Mouse (Mus musculus) kidney, embryonic 15.5 days (tissue): ENCODE results near the gene Slc29a3. TPM values are rescaled to one million over a fixed set of nuclear protein-coding genes. Genes with fewer than 3 reads are reported as not detected.
A peak's percentile ranks its signal among the peaks of the same experiment; 100 is the strongest.
"Not testable (repeated sequence)": the region's sequence is repeated elsewhere in the genome, so short reads cannot be mapped to it uniquely, and the experiment has no call there.

Experiments
- ATAC-seq: fragments of 200-750 bp; cut with Nextera tagmentation; replicated peaks from 2 replicates; pipeline ENCODE4 v1.8.0; 2017; ENCODE audit warnings: moderate TSS enrichment; ENCODE audit not compliant: low FRiP score
- H3K27ac ChIP-seq: fragments of 300-500 bp; sonication (generic); 2 replicates; pipeline ENCODE4 v1.5.1; 2015; ENCODE audit warnings: mild to moderate bottlenecking, inconsistent platforms
- H3K27me3 ChIP-seq: fragments of 300-500 bp; sonication (generic); 2 replicates; pipeline ENCODE4 v1.6.1; 2015; ENCODE audit warnings: inconsistent platforms
- H3K36me3 ChIP-seq: fragments of 300-500 bp; sonication (generic); 2 replicates; pipeline ENCODE4 v1.6.1; 2015; ENCODE audit warnings: inconsistent platforms
- H3K4me1 ChIP-seq: fragments of 300-500 bp; sonication (generic); 2 replicates; pipeline ENCODE4 v1.6.1; 2015; ENCODE audit warnings: inconsistent platforms
- H3K4me2 ChIP-seq: fragments of 300-500 bp; sonication (generic); 2 replicates; pipeline ENCODE4 v1.6.1; 2015; ENCODE audit warnings: moderate library complexity, mild to moderate bottlenecking, inconsistent platforms
- H3K4me3 ChIP-seq: fragments of 300-500 bp; sonication (generic); replicated peaks from 2 replicates; pipeline ENCODE4 v1.5.1; 2015; ENCODE audit warnings: mild to moderate bottlenecking, inconsistent platforms
- H3K9ac ChIP-seq: fragments of 300-500 bp; sonication (generic); 2 replicates; pipeline ENCODE4 v1.6.1; 2015; ENCODE audit warnings: mild to moderate bottlenecking, inconsistent platforms
- H3K9me3 ChIP-seq: fragments of 300-500 bp; sonication (generic); replicated peaks from 2 replicates; pipeline ENCODE4 v1.6.1; 2016; ENCODE audit warnings: inconsistent platforms
- WGBS: fragments of 180-500 bp; shearing (Covaris S2); methylation state at CpG from one replicate; pipeline ENCODE4 v1.1.7; 2015; ENCODE audit warnings: mixed read lengths; 5-methylcytosine and 5-hydroxymethylcytosine counted together
- polyA plus RNA-seq: library from polyadenylated mRNA; unstranded; fragments of >200 nt; fragmentation: Nextera tagmentation; extraction: Ambion mirVana; gene quantifications from 2 replicates; pipeline ENCODE4 v1.2.1, GENCODE M21; 2015

The Slc29a3 gene
- polyA plus RNA-seq, 1 experiment from 2014 or later, result 15.5 TPM

DNA sequence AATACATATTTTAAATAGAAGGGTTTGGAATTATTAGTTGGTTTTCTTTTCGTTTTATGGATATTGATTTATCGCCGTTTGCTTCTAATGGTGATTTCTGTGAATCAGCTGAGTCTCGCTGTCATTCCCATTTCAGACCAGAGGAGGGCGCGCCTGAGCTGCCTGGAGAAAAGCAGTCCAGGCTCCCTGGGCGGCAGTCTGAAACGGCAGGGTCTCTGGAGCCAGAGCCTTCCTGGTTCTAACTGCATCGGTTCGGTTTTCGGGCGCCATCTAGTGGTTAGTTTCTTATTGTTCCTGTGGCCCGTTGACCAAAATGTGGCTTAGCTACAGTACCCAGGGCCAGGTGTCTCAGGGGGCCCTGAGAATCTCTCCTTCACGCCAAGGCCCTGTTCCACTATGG is 7.8 kb upstream of the Slc29a3 start:
- Histone ChIP-seq H3K36me3 (peaks cover 5% of the 10 kb centered on the region; the same call in 1 of the 2 replicates), H3K9me3 (no peaks in the 10 kb centered on the region), H3K4me1 (no peaks in the 10 kb centered on the region), H3K9ac (no peak overlapping the region), H3K4me3 (no peak overlapping the region), H3K27ac (no peak overlapping the region), H3K27me3 (0 out of 2 replicates have a peak, but pooled peaks cover 2% of the 10 kb centered on the region), H3K4me2 (no peak overlapping the region)
- peak; percentile 82 for ATAC-seq
- WGBS, result 6% methylated on average over 14 of the region's 14 CpGs

DNA sequence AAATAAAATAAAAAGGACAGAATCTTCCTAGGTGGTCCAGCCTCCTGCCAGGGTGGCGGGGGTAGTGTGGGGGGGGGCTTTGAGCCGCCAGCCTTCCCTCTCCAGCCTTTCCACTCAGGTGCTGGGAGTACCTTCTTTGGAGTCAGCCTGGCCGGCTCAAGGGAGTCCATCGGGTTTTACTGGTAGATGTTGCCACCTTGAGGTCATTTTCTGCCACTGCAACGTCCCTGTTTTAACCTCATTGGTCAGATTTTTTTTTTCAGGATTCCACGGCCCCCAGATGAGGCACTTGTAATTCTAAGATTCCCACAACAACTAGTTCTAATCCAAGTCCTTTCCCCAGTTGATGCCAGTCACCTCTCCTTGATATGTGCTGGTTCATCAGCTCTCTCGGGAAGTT is 4.4 kb upstream of the Slc29a3 start:
- H3K27me3 ChIP-seq, result 0 out of 2 replicates have a peak, but pooled peaks cover 2% of the 10 kb centered on the region
- no peaks in the 10 kb centered on the region for H3K36me3 ChIP-seq
- H3K4me3 ChIP-seq, result no peak overlapping the region
- WGBS, result 5% methylated on average over 7 of the region's 7 CpGs
- no peak overlapping the region for H3K27ac ChIP-seq
- no peak for ATAC-seq
- H3K9ac ChIP-seq, result no peak overlapping the region
- no peaks in the 10 kb centered on the region for H3K9me3 ChIP-seq
- H3K4me2 ChIP-seq, result no peak overlapping the region
- H3K4me1 ChIP-seq, result peaks cover 10% of the 10 kb centered on the region

DNA sequence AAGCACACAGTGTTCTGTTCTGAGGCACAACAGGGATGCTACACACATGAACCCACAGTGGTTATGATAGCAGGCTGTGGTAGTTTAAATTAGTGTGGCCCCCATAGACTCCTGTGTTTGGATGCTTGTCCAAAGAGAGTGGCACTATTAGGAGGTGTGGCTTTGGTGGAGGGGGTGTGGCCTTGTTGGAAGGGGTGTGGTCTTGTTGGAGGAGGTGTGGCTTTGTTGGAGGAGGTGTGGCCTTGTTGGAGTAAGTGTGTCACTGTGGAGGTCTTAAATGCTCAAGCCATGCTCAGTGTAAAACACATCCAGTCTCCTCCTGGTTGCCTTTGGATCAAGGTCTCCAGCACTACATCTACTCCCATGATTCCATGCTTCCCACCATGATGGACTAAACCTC is 3.6 kb upstream of the Slc29a3 start:
- H3K27me3 ChIP-seq, result 0 out of 2 replicates have a peak, but pooled peaks cover 2% of the 10 kb centered on the region
- no peak overlapping the region for H3K4me2 ChIP-seq
- H3K4me1 ChIP-seq, result peaks cover 18% of the 10 kb centered on the region
- H3K9ac ChIP-seq, result no peak overlapping the region
- ATAC-seq, result no peak
- H3K27ac ChIP-seq, result no peak overlapping the region
- H3K4me3 ChIP-seq, result no peak overlapping the region
- H3K9me3 ChIP-seq, result no peaks in the 10 kb centered on the region
- H3K36me3 ChIP-seq, result no peaks in the 10 kb centered on the region

DNA sequence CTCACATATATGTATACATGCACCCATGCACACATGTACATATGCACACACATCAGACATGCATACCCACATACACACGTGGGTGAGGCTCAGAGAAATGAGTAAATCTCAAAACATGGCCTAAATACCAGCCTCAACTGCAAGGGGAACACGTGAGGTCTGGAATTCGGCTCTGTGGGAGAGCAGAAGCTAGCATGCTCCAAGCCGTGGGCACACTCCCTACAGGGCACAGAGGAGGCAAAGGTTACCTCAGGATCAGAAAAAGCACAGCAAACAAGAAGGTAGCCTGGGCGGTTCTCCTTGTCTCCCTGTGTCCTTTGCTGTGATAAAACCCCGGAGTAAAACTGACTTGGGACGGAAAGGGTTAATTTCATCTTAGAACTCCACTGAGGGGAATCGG is 1.3 kb upstream of the Slc29a3 start:
- no peak for ATAC-seq
- H3K27ac ChIP-seq, result no peak overlapping the region
- no peaks in the 10 kb centered on the region for H3K9me3 ChIP-seq
- H3K4me1 ChIP-seq, result peaks cover 19% of the 10 kb centered on the region
- 0 out of 2 replicates have a peak, but pooled peaks cover 2% of the 10 kb centered on the region for H3K27me3 ChIP-seq
- 78% methylated on average over 8 of the region's 8 CpGs for whole genome bisulfite sequencing
- peaks cover 4% of the 10 kb centered on the region; the same call in 1 of the 2 replicates for H3K36me3 ChIP-seq
- no peak overlapping the region for H3K4me2 ChIP-seq
- no peak overlapping the region for H3K9ac ChIP-seq
- H3K4me3 ChIP-seq, result no peak overlapping the region

DNA sequence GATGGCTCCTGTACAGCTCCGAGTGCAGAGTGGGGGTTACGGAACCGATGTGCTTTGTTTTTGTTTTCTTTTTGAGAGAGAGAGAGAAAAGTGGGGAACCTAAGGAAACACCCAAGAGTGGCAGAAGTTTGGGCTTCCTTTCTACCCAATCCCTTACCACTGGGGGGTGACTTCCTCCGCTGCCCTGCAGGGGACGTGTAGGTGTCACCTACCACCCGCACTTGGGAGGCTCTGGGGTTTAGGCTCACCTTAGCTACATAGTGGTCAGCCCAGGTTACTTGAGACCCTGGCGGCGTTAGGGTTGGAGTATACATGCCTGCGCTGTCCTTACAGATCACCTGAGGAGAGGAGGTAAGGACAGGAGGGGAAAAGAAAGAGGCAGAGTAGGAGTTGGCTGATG is 667 bp upstream of the Slc29a3 start:
- Histone ChIP-seq H3K4me1 (peaks cover 19% of the 10 kb centered on the region), H3K4me2 (peak overlapping the region; percentile 72), H3K9me3 (no peaks in the 10 kb centered on the region), H3K4me3 (no peak overlapping the region; the same call in 1 of the 2 replicates), H3K27ac (peak overlapping the region; percentile 73), H3K9ac (peak overlapping the region; percentile 33; the same call in 1 of the 2 replicates), H3K36me3 (peaks cover 6% of the 10 kb centered on the region), H3K27me3 (no peaks in the 10 kb centered on the region)
- no peak for ATAC-seq
- 67% methylated on average over 9 of the region's 9 CpGs for WGBS

DNA sequence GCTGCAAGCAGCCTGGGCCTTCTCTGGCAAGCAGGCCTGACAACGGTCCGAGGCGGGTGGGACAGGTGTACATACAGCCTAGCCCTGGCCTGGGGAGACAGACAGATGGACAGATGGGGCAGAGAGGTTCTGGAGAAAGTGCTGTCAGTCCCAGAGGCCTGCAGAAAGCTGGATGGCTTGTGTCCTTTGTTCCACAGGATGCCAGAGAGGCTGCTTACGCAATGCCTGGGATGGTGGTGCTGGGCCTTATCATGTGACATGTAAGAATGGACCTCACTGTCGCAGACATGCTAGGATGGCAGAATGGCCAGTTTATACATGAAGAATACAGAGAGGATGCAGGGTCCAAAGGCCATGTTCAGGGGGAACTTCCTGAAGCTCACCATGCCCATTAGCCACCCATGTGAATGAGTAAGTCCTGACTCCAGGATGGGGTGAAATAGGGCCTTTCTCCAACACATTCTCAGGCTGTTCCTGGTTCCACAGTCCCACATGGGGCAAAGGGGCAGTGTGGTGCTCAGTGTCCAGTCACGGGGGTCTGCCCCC is 4.9 kb downstream of the Slc29a3 start:
- H3K9me3 ChIP-seq, result no peaks in the 10 kb centered on the region
- no peak overlapping the region for H3K4me2 ChIP-seq
- H3K4me1 ChIP-seq, result peaks cover 45% of the 10 kb centered on the region
- H3K9ac ChIP-seq, result no peak overlapping the region
- no peak for ATAC-seq
- peaks cover 6% of the 10 kb centered on the region for H3K36me3 ChIP-seq
- H3K27me3 ChIP-seq, result no peaks in the 10 kb centered on the region
- H3K4me3 ChIP-seq, result no peak overlapping the region
- H3K27ac ChIP-seq, result no peak overlapping the region
- 81% methylated on average over 6 of the region's 6 CpGs for WGBS

DNA sequence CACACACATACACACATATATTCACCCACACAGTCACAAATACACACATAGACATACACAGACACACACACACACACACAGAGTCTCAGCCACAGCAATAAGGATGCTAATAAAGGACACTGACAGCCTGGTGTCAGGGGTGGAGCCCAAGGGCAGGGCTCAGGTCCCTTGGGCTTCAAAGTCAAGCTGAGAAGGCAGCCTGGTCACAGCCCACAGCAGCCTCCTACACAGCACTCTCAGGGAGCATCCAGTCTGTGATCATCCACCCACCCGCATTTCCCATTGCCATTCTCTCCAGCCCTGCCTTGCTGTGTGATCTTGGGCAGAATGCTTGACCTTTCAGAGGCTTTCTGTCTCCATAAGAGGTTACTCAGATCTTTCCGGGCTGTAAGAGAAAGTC is 6.1 kb downstream of the Slc29a3 start:
- Histone ChIP-seq H3K4me2 (no peak overlapping the region), H3K4me1 (peaks cover 37% of the 10 kb centered on the region), H3K4me3 (no peak overlapping the region), H3K36me3 (peaks cover 6% of the 10 kb centered on the region), H3K27ac (no peak overlapping the region), H3K27me3 (no peaks in the 10 kb centered on the region), H3K9me3 (no peaks in the 10 kb centered on the region), H3K9ac (no peak overlapping the region)
- ATAC-seq, result no peak
- WGBS, result 53% methylated on average over 2 of the region's 2 CpGs

DNA sequence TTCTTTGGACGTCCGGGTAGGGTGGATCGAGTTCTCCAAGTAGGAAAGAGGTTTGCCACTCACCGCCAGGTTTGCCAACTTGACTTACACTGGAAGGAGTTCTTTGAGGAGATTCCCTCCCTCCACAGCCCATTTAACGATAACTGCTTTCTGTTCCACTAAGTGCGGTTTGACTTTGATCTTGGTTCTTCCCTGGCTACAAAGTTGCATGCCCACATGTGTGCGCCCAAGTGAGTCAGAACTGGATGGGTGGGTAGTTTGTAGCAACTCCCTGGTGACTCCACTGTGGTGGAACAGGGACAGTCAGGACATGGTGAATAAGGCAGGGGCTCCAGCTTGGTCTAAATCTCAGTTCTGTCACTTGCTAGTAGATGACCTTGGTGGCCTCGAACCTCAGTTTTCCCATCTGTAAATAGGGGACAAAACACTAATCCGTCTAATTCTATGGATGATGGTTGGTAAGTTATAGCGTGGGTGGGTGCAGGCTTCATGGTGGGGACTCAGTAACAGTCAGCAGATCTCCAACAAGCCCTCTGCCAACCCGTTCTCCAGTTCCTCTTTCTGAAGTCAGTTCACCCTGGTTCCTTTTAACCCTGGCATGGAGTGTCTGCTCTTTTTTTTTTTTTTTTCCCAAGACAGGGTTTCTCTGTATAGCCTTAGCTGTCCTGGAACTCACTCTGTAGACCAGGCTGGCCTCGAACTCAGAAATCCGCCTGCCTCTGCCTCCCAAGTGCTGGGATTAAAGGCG is 7.9 kb downstream of the Slc29a3 start:
- Histone ChIP-seq H3K27me3 (no peaks in the 10 kb centered on the region), H3K9me3 (no peaks in the 10 kb centered on the region), H3K27ac (peak overlapping the region; percentile 66; the same call in 1 of the 2 replicates), H3K4me3 (no peak overlapping the region), H3K4me1 (peaks cover 32% of the 10 kb centered on the region), H3K36me3 (peaks cover 3% of the 10 kb centered on the region; the same call in 1 of the 2 replicates), H3K9ac (no peak overlapping the region), H3K4me2 (no peak overlapping the region)
- ATAC-seq, result no peak; the same call in 1 of the 2 replicates
- 70% methylated on average over 14 of the region's 14 CpGs for WGBS

DNA sequence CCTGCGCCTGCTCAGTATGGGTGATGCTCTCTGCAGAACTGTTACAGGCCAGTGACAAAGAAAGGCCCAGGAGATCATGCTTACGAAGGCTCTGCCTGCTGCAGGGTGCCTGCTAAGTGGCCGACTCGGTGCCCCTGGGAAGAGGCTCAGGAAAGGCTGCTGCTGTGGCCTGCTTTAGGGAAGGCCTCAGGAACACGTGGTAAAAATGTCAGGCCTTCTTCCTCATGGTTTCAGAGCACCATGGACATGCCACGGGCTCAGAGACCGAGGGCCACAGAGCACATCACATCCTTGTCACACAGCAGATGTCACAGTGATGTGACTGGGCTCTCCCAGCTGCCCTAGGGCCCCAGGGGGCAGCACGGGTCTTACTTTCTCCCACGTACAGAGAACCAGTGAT is 8.9 kb downstream of the Slc29a3 start:
- no peaks in the 10 kb centered on the region for H3K27me3 ChIP-seq
- 68% methylated on average over 9 of the region's 9 CpGs for WGBS
- no peak overlapping the region for H3K4me2 ChIP-seq
- peak overlapping the region; percentile 66; the same call in 1 of the 2 replicates for H3K27ac ChIP-seq
- no peak overlapping the region for H3K9ac ChIP-seq
- H3K4me1 ChIP-seq, result peaks cover 35% of the 10 kb centered on the region
- peaks cover 2% of the 10 kb centered on the region; the same call in 1 of the 2 replicates for H3K36me3 ChIP-seq
- H3K9me3 ChIP-seq, result no peaks in the 10 kb centered on the region
- H3K4me3 ChIP-seq, result no peak overlapping the region
- ATAC-seq, result no peak

DNA sequence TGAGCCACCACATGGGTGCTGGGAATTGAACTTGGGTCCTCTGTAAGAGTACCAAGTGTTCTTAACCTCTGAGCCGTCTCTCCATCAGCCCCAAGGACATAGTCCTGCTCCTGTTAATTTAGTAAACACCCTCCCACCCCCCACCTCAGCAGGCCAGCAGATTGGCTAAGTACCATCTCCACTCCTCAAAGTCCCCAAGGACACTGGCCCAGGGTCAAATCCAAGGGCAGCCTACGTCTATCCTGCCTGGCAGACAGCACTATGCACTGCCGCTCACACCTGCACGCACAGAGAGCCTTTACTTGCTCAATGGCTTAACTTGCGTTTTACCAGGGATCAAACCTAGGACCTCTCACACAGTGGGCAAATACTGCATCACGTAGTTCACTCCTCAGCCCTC is 9.7 kb downstream of the Slc29a3 start:
- no peaks in the 10 kb centered on the region for H3K27me3 ChIP-seq
- no peak for ATAC-seq
- 81% methylated on average over 6 of the region's 6 CpGs for WGBS

DNA sequence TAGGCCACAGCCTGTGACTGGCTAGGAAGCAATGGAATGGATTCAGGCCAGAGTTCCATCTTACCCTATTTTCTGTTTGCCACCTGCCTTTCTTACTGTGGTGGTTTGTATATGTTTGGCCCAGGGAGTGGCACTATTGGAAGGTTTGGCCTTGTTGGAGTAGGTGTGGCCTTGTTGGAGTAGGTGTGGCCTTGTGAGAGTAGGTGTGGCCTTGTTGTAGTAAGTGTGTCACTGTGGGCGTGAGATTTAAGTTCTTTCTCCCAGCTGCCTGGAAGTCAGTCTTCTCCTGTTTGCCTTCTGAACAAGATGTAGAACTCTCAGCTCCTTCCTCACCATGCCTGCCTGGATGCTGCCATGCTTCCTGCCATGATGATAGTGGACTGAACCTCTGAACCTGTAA is 10.3 kb downstream of the Slc29a3 start:
- H3K9me3 ChIP-seq, H3K27me3 ChIP-seq, H3K27ac ChIP-seq, H3K4me2 ChIP-seq, ATAC-seq, H3K4me3 ChIP-seq, H3K36me3 ChIP-seq, H3K9ac ChIP-seq: not testable (repeated sequence)
- peaks cover 31% of the 10 kb centered on the region for H3K4me1 ChIP-seq
- 75% methylated on average over 1 of the region's 1 CpGs for WGBS

More for the DNA sequence above, 9.7 kb downstream of the Slc29a3 start:
- H3K9ac ChIP-seq, result no peak overlapping the region
- H3K36me3 ChIP-seq, result no peaks in the 10 kb centered on the region
- no peak overlapping the region for H3K27ac ChIP-seq
- no peak overlapping the region for H3K4me2 ChIP-seq
- peaks cover 33% of the 10 kb centered on the region for H3K4me1 ChIP-seq
- H3K4me3 ChIP-seq, result no peak overlapping the region
- H3K9me3 ChIP-seq, result no peaks in the 10 kb centered on the region

DNA sequence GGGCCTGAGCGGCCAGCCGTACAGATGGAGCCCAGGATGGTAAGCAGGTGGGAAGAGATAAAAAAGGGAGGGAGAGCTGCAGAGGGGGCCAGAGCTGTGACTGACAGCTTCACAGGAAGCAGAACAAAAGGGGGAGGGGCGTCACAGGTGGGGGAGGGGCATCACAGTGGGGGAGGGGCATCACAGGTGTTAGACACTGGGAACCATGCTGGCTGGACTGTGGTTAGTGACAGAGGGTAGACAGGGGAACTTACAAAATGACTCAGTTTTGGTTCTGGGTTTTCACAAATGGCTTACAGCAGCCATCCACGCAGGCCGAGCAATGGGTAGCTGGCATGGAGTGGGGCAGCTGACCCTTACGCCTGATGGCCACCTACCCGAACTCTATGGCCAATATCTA is 11.2 kb downstream of the Slc29a3 start:
- Histone ChIP-seq H3K4me2 (no peak overlapping the region), H3K4me3 (no peak overlapping the region), H3K27ac (no peak overlapping the region), H3K4me1 (peaks cover 34% of the 10 kb centered on the region), H3K36me3 (no peaks in the 10 kb centered on the region), H3K27me3 (no peaks in the 10 kb centered on the region), H3K9me3 (no peaks in the 10 kb centered on the region), H3K9ac (no peak overlapping the region)
- WGBS, result 82% methylated on average over 7 of the region's 7 CpGs
- ATAC-seq, result no peak
